Mouse (Mus musculus) erythroblast, embryonic 14.5 days (primary cell): ENCODE results near the gene Bmpr1a.

Experiments used
- GATA1 ChIP-seq: IDR thresholded peaks from 2 replicates; pipeline ENCODE4 v1.6.1; 2012; ENCODE audit warnings: low read length, inconsistent platforms, mixed read lengths
- TAL1 ChIP-seq: IDR thresholded peaks from 3 replicates; pipeline ENCODE4 v1.6.1; 2012; ENCODE audit warnings: low read length, inconsistent platforms, mixed read lengths

DNA sequence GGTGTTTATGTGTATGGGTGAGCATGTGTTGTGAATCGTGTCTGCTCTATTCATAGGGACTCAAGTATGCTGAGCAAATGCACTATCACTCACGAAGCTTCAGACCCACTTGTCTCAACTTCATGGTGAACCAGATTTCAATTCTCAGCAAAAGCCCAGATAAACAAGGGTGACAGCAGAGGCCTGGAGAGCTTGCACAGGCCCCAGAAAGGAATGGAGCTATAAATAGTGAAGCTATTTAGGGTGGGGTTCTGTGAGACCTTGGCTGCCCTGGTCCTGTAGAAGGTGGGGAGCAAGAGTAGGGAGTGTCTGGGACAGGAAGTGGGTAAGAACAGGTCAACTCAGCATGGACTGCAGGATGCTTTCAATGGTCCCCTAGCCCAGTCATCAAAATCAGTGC, 41.4 kb upstream of the Bmpr1a start:
- TF ChIP-seq GATA1, result no peak
- TF ChIP-seq TAL1, result no peak
